Mouse (Mus musculus) lung, embryonic 16.5 days (tissue): ENCODE data around the gene Igfbp7. TPM values are rescaled to one million over a fixed set of nuclear protein-coding genes. Genes with fewer than 3 reads are reported as not detected.

Experiments used
- ATAC-seq: fragments of 200-750 bp; cut with Nextera tagmentation; 2 replicates; pipeline ENCODE4 v1.8.0; 2017; ENCODE audit warnings: low read depth, mild to moderate bottlenecking, moderate library complexity
- H3K27ac ChIP-seq: fragments of 300-500 bp; sonication (generic); 2 replicates; pipeline ENCODE4 v1.5.1; 2014; ENCODE audit warnings: mild to moderate bottlenecking, control low read depth, low read length
- H3K27me3 ChIP-seq: fragments of 300-500 bp; sonication (generic); 2 replicates; pipeline ENCODE4 v1.6.1; 2014; ENCODE audit warnings: low read depth, low read length, mixed read lengths; ENCODE audit not compliant: control insufficient read depth, insufficient read depth
- H3K36me3 ChIP-seq: fragments of 300-500 bp; sonication (generic); 2 replicates; pipeline ENCODE4 v1.6.1; 2014; ENCODE audit warnings: low read length; ENCODE audit not compliant: control insufficient read depth, insufficient read depth
- H3K4me1 ChIP-seq: fragments of 300-500 bp; sonication (generic); replicated peaks from 2 replicates; pipeline ENCODE4 v1.6.1; 2014; ENCODE audit warnings: low read length, mixed read lengths; ENCODE audit not compliant: control insufficient read depth, insufficient read depth
- H3K4me2 ChIP-seq: fragments of 300-500 bp; sonication (generic); 2 replicates; pipeline ENCODE4 v1.6.1; 2014; ENCODE audit warnings: low read depth, low read length, control low read depth
- H3K4me3 ChIP-seq: fragments of 300-500 bp; sonication (generic); 2 replicates; pipeline ENCODE4 v1.5.1; 2014; ENCODE audit warnings: mild to moderate bottlenecking, low read length, control low read depth
- H3K9ac ChIP-seq: fragments of 300-500 bp; sonication (generic); 2 replicates; pipeline ENCODE4 v1.6.1; 2014; ENCODE audit warnings: low read length, control low read depth
- H3K9me3 ChIP-seq: fragments of 300-500 bp; sonication (generic); 2 replicates; pipeline ENCODE4 v1.6.1; 2016; ENCODE audit warnings: low read length; ENCODE audit not compliant: control insufficient read depth
- WGBS: fragments of 180-500 bp; shearing (Covaris S2); extraction: QIAGEN DNeasy Blood & Tissue Kit; methylation state at CpG from one replicate; pipeline ENCODE4 v1.1.7; 2014; 5-methylcytosine and 5-hydroxymethylcytosine counted together
- polyA plus RNA-seq: library from polyadenylated mRNA; unstranded; fragments of >200 nt; fragmentation: Nextera tagmentation; extraction: Ambion mirVana; gene quantifications from 2 replicates; pipeline ENCODE4 v1.2.1, GENCODE M21; 2015

Gene Igfbp7
- polyA plus RNA-seq, 1 experiment from 2014 or later = 99.8 TPM

DNA sequence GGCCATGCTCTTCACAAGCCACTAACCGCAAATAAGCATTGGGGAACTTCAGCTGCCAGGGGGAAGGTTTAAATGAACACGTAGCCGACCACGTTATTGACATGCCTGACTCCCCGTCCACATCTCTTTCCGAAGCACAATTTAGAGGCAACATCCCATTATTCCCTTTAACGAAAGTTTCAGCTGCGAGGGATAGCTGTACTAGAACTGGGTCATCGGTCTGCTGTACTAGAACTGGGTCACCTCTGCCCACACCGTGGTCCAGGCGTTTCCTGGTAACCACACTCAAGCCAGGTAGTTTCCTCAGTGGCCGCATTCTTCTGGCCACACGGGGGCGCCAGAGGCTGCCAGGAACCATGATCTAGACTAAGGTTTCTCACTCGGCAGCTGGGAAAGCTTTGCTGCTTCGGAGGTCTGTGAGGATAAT, 53.5 kb downstream of the Igfbp7 start:
- peaks cover 7% of the 10 kb centered on the region for H3K36me3 ChIP-seq
- H3K4me3 ChIP-seq = peak overlapping the region; percentile 15; the same call in 1 of the 2 replicates
- peaks cover 33% of the 10 kb centered on the region for H3K4me1 ChIP-seq
- 7% methylated on average over 16 of the region's 16 CpGs for WGBS
- no peak overlapping the region for H3K27ac ChIP-seq
- peak; percentile 48 for ATAC-seq
- no peaks in the 10 kb centered on the region for H3K27me3 ChIP-seq
- H3K9me3 ChIP-seq = no peaks in the 10 kb centered on the region
- H3K9ac ChIP-seq = no peak overlapping the region
- peak overlapping the region; percentile 44 for H3K4me2 ChIP-seq

GRCm38 (mm10) chr5:77351691-77352090, 56.1 kb downstream of the Igfbp7 start:
- ATAC-seq = no peak
- Histone ChIP-seq H3K9me3 (no peaks in the 10 kb centered on the region), H3K4me3 (no peak overlapping the region), H3K27me3 (no peaks in the 10 kb centered on the region), H3K27ac (no peak overlapping the region), H3K4me2 (no peak overlapping the region), H3K9ac (no peak overlapping the region), H3K4me1 (peaks cover 22% of the 10 kb centered on the region), H3K36me3 (peaks cover 29% of the 10 kb centered on the region)
- WGBS = 72% methylated on average over 9 of the region's 9 CpGs

- H3K27ac ChIP-seq = no peak overlapping the region
- peaks cover 40% of the 10 kb centered on the region for H3K36me3 ChIP-seq
- H3K9ac ChIP-seq = no peak overlapping the region
- H3K4me1 ChIP-seq = peaks cover 9% of the 10 kb centered on the region
- H3K4me3 ChIP-seq = no peak overlapping the region
- WGBS = 91% methylated on average over 15 of the region's 15 CpGs
- H3K9me3 ChIP-seq = no peaks in the 10 kb centered on the region
- no peaks in the 10 kb centered on the region for H3K27me3 ChIP-seq
- ATAC-seq = no peak
- no peak overlapping the region for H3K4me2 ChIP-seq
These were observed 57.7 kb downstream of the Igfbp7 start for GRCm38 (mm10) chr5:77349971-77350658.

- no peak overlapping the region for H3K4me3 ChIP-seq
- no peak overlapping the region for H3K9ac ChIP-seq
- H3K4me2 ChIP-seq = no peak overlapping the region
- no peak for ATAC-seq
- H3K27ac ChIP-seq = no peak overlapping the region
- no peaks in the 10 kb centered on the region for H3K9me3 ChIP-seq
- no peaks in the 10 kb centered on the region for H3K4me1 ChIP-seq
- 92% methylated on average over 8 of the region's 8 CpGs for WGBS
- H3K36me3 ChIP-seq = peaks cover 45% of the 10 kb centered on the region
- no peaks in the 10 kb centered on the region for H3K27me3 ChIP-seq
These were observed 58.9 kb downstream of the Igfbp7 start for GRCm38 (mm10) chr5:77348901-77349300.

DNA sequence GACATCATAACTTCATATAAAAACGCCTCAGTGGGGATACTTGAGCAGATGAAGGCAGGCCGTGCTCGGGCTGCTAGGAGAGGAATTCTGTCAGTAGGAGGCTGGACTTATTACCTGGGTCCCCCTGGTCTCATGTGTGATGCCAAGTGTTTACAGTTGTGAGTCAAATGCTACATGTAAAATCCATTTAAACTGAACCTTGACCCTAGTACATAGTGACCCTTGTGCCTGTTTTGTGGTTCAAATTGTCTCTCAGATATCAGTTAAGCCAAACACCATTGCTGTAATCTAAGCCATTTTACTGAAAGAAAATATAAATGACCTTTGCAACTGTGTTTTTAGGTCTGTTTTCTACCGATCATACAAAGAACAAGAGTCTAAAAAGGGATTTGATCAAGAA, 67.8 kb downstream of the Igfbp7 start:
- Histone ChIP-seq H3K27ac (no peak overlapping the region), H3K9ac (no peak overlapping the region), H3K9me3 (no peaks in the 10 kb centered on the region), H3K4me3 (no peak overlapping the region), H3K4me1 (no peaks in the 10 kb centered on the region), H3K4me2 (no peak overlapping the region), H3K27me3 (no peaks in the 10 kb centered on the region), H3K36me3 (peaks cover 54% of the 10 kb centered on the region)
- no peak for ATAC-seq
- 86% methylated on average over 4 of the region's 4 CpGs for WGBS

DNA sequence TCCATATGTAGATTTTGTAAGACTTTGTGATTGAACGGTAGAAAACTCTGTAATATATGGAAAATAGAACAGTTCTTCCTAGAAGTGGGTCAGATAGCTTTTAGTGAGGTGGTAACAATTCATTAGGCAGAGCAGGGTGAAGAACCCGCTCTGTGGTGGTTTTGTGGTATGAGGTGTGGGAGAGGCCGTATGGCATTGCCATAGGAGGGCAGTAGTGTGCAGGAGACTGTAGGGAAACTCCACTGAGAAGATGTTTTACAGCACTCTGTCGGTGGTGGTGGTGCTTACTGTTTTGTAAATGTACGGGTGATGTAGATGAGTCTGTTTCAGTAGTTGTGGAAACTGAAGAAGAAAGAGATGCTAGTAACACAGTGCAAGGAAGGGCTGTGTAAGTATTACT, 77.7 kb downstream of the Igfbp7 start:
- ATAC-seq = no peak
- peaks cover 54% of the 10 kb centered on the region for H3K36me3 ChIP-seq
- H3K9ac ChIP-seq = no peak overlapping the region
- H3K4me3 ChIP-seq = no peak overlapping the region
- no peak overlapping the region for H3K27ac ChIP-seq
- H3K4me2 ChIP-seq = no peak overlapping the region
- 77% methylated on average over 5 of the region's 5 CpGs for WGBS
- no peaks in the 10 kb centered on the region for H3K4me1 ChIP-seq
- no peaks in the 10 kb centered on the region for H3K27me3 ChIP-seq
- H3K9me3 ChIP-seq = no peaks in the 10 kb centered on the region

DNA sequence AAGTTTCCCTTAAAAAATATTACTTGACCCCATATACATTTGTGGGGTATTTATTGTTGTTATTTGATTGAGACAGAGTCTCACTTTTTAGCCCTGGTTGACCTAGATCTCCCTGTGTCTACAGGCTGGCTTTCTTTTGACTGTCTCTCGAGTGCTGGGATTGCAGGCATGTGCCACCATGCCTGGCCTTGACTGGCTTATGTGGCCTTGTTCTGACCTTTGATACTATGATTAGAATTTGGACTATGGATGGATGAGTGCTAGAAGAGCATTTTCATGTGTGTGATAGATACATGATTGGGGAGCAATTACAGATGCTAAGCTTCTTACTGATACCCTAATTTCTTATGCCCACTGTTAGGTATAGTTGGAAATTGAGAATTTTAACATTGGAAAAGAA, 82.9 kb downstream of the Igfbp7 start:
- Histone ChIP-seq H3K9me3 (no peaks in the 10 kb centered on the region), H3K27me3 (no peaks in the 10 kb centered on the region), H3K9ac (no peak overlapping the region), H3K36me3 (peaks cover 65% of the 10 kb centered on the region), H3K27ac (no peak overlapping the region), H3K4me2 (no peak overlapping the region), H3K4me1 (no peaks in the 10 kb centered on the region), H3K4me3 (no peak overlapping the region)
- WGBS = 88% methylated on average over 1 of the region's 1 CpGs
- ATAC-seq = no peak

DNA sequence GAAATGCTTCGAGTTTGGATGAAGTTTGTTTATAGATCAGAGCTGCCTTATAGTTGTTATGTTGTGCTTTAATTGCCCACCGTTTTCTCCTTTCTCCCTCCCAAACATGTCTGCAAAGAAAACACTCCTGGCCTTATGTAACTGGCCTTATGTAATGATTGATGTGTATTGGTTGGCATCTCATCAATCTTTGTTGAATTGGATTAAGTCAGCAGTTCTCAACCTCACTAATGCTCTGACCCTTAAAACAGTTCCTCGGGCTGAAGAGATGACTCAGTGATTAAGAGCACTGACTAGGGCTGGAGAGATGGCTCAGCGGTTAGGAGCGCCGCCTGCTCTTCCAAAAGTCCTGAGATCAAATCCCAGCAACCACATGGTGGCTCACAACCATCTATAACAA, 92.9 kb downstream of the Igfbp7 start:
- Histone ChIP-seq H3K4me2 (no peak overlapping the region), H3K27ac (no peak overlapping the region), H3K27me3 (no peaks in the 10 kb centered on the region), H3K4me1 (peaks cover 9% of the 10 kb centered on the region), H3K9ac (no peak overlapping the region), H3K4me3 (no peak overlapping the region), H3K36me3 (peaks cover 31% of the 10 kb centered on the region), H3K9me3 (no peaks in the 10 kb centered on the region)
- WGBS = 76% methylated on average over 6 of the region's 6 CpGs
- ATAC-seq = no peak

DNA sequence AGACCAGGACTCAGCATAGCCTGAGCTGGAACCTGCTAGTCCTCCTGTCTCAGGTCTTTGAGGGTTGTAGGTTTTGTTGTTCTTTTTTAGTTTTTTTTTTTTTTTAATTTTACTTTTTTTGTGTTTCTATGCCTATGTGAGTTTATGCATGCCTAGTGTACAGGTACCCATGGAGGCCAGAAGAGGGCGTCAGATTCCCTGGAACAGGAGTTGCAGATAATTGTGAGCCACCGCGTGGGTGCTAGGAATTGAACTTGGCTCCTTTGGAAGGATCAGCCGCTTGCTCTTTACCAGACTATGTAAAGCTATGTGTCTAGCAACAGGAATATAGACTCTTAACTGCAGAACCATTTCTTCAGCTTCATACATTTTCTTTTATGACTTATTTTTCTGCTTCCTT, 93.6 kb downstream of the Igfbp7 start:
- 94% methylated on average over 4 of the region's 4 CpGs for WGBS
- no peak overlapping the region for H3K9ac ChIP-seq
- no peak overlapping the region for H3K4me3 ChIP-seq
- H3K9me3 ChIP-seq = no peaks in the 10 kb centered on the region
- no peaks in the 10 kb centered on the region for H3K27me3 ChIP-seq
- H3K36me3 ChIP-seq = peaks cover 27% of the 10 kb centered on the region
- ATAC-seq = no peak
- no peak overlapping the region for H3K27ac ChIP-seq
- H3K4me2 ChIP-seq = no peak overlapping the region
- H3K4me1 ChIP-seq = peaks cover 9% of the 10 kb centered on the region
